Mouse (Mus musculus): ENCODE measurements around the gene Zfp277.

The Zfp277 gene

GRCm38 (mm10) chr12:40445648-40446449 is at the start of gene Zfp277, which contains the start of gene Dock4:
Gene Zfp277 (minus strand): TSS chr12:40445902.
Gene Dock4 (plus strand): TSS chr12:40445952.
- in situ Hi-C loops (cut with MboI, MseI) = loop anchor here (5.0 kb wide), 1 partner anchor 224 kb away; no protein-coding TSS in a partner anchor

GRCm38 (mm10) chr12:40486047-40486837 is 40.5 kb upstream of the Zfp277 start:
- in situ Hi-C loops (cut with MboI, MseI) = no loop called here

- in situ Hi-C loops (cut with MboI, MseI) = no loop called here
Measured at GRCm38 (mm10) chr12:40485210-40485609, 39.5 kb upstream of the Zfp277 start.

DNA sequence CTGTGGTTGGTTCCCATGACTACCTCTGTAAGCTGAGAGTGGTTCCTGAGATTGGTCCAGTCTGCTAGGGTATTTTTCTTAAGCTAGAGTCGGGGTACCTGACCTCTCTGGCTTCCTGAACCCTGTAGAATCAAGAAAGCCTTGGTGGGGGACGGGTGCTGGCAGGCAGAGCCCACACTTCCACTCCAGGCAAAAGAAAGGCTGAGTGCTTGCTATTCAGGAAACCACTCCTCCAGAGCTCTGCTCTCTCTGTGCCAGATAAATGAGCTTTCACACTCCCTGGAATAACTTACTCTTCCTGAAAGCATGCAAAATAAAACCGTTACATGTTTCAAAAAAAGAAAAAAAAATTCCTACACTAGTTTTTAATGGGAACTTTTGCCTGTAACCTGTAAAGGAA is 38.5 kb upstream of the Zfp277 start:
- in situ Hi-C loops (cut with MboI, MseI) = no loop called here

GRCm38 (mm10) chr12:40477621-40478452 is 32.1 kb upstream of the Zfp277 start:
- in situ Hi-C loops (cut with MboI, MseI) = no loop called here

GRCm38 (mm10) chr12:40473709-40474108 is 28.0 kb upstream of the Zfp277 start:
- in situ Hi-C loops (cut with MboI, MseI) = no loop called here

- in situ Hi-C loops (cut with MboI, MseI) = no loop called here
Measured at GRCm38 (mm10) chr12:40471649-40472399, 26.1 kb upstream of the Zfp277 start.

DNA sequence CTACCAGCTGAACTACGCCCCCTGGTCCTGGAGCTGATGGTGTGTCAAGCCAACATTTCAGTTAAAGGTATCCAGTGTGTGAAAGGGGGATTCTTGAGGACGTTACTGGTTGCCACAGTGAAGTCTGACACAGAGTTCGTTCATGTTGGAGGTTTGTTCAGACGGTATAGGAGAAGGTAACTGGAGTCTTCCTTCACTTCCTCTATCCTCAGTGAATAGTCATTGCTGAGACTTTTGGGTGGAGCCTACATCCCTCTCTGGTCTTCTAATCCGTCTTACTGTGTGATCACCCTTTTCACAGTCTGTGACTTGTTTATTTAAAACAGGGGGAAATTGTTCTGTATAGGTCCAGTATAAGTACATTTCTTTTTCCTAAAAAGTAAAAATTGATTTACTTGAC is 23.3 kb upstream of the Zfp277 start:
- in situ Hi-C loops (cut with MboI, MseI) = no loop called here

- in situ Hi-C loops (cut with MboI, MseI) = no loop called here
Measured at GRCm38 (mm10) chr12:40468235-40468634, 22.5 kb upstream of the Zfp277 start.

GRCm38 (mm10) chr12:40464282-40464681 is 18.6 kb upstream of the Zfp277 start:
- in situ Hi-C loops (cut with MboI, MseI) = no loop called here

GRCm38 (mm10) chr12:40463828-40464227 is 18.1 kb upstream of the Zfp277 start:
- in situ Hi-C loops (cut with MboI, MseI) = no loop called here

DNA sequence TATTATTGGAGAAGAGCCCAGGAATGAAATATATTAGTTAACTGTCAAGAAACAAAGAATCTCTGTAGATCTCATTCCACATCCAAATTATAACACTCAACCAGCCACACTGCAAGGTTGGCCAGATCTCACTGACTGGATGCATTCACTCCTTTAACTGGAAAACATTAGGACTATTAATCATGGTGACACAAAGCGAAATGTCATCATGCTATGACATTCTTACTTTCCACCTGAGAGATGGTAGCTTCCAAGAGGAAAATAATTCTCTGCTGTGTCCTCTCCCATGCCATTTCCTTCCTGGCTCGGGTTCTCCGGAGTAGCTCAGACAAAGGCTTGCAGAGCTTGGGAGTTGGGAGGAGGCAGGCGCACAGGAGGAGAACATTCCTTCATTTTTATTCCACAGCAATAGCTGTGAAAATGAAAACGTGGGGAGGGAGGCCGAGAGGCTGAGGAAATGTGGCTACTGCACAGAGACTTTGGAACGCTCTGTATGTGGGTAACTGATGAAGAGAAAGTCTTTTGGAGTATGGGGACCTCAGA is 17.1 kb upstream of the Zfp277 start:
- in situ Hi-C loops (cut with MboI, MseI) = no loop called here

DNA sequence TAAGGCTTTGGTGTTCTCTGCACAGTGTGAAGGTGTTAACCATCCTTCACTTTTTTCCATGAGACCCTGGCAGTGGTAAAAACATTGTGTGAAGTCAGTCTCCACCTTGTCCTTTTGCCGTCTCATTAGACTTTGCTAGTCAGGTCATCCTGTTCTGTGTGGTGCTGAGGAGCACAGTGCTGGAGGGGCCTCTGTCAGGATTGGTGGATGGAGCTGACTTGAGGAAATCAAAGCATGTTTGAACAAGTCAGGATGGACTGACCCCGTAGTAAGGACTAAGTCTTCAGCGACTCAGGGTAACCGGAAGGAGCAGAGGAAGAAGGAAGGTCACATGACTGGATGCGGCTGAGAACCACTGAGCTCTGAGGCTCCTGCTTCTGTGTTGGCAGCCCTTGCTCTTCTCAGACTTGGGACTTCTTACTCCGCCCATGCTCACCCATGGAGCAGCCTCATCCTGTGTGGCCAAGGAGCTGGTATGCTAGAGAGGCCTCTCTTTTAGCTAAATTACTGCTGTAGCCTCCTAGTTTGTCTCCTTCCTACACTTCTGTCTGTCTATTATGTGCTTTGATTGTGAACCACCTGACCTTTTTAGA is 14.1 kb upstream of the Zfp277 start:
- in situ Hi-C loops (cut with MboI, MseI) = no loop called here

DNA sequence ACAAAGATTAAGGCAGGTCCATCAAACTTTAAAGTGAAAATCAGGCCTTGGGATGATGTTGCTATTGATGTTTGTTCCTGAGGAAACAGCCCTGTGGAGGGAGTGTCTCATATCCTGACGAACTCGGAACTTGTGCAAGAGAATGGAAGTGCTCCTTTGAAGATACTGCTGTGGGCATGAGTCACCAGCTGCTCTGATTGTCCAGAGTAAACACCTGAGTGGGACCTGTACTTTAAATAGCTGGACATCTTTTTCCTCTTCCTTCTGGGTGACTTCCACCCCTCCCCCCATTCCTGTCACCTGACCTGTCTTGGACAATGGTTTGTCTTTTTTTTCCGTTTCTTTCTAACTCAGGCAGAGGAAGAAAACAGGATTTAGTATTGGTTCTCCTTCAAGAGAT is 13.3 kb upstream of the Zfp277 start:
- in situ Hi-C loops (cut with MboI, MseI) = no loop called here

GRCm38 (mm10) chr12:40456517-40456916 is 10.8 kb upstream of the Zfp277 start:
- in situ Hi-C loops (cut with MboI, MseI) = no loop called here

- in situ Hi-C loops (cut with MboI, MseI) = loop anchor here (5.0 kb wide), 1 partner anchor 227 kb away; no protein-coding TSS in a partner anchor
Measured at GRCm38 (mm10) chr12:40449119-40449795, 3.6 kb upstream of the Zfp277 start.

- in situ Hi-C loops (cut with MboI, MseI) = loop anchor here (5.0 kb wide), 1 partner anchor 225 kb away; no protein-coding TSS in a partner anchor
Measured at GRCm38 (mm10) chr12:40447561-40448355, 2.1 kb upstream of the Zfp277 start.

- in situ Hi-C loops (cut with MboI, MseI) = loop anchor here (5.0 kb wide), 1 partner anchor 224 kb away; no protein-coding TSS in a partner anchor
Measured at GRCm38 (mm10) chr12:40446450-40447381, 1.0 kb upstream of the Zfp277 start.
